Mouse (Mus musculus) myocyte (in vitro differentiated cells): ENCODE measurements around the gene Tbxas1. TPM values are rescaled to one million over a fixed set of nuclear protein-coding genes. Genes with fewer than 3 reads are reported as not detected.

Experiments
- H3K27me3 ChIP-seq: one replicate; pipeline ENCODE4 v1.6.1; 2011; ENCODE audit not compliant: control insufficient read depth, insufficient read depth, insufficient read length
- H3K36me3 ChIP-seq: one replicate; pipeline ENCODE4 v1.6.1; 2011; ENCODE audit not compliant: control insufficient read depth, insufficient read depth
- H3K4me2 ChIP-seq: one replicate; pipeline ENCODE4 v1.6.1; 2011; ENCODE audit warnings: low read depth, control low read depth
- H3K4me3 ChIP-seq: one replicate; pipeline ENCODE4 v1.5.1; 2011; ENCODE audit warnings: mild to moderate bottlenecking, control low read depth, moderate library complexity
- H3K79me2 ChIP-seq: one replicate; pipeline ENCODE4 v1.6.1; 2011; ENCODE audit not compliant: control insufficient read depth, insufficient read depth
- H3ac ChIP-seq: one replicate; pipeline ENCODE4 v1.6.1; 2011; ENCODE audit not compliant: control insufficient read depth, insufficient read length
- CEBPB ChIP-seq: IDR thresholded peaks from 2 replicates; pipeline ENCODE4 v1.6.1; 2011; ENCODE audit warnings: mild to moderate bottlenecking, moderate library complexity; ENCODE audit not compliant: poor library complexity, insufficient read depth, severe bottlenecking
- E2F4 ChIP-seq: IDR thresholded peaks from one replicate; pipeline ENCODE4 v1.6.1; 2011; ENCODE audit warnings: mild to moderate bottlenecking, control low read depth, moderate library complexity; ENCODE audit not compliant: insufficient read depth
- MAX ChIP-seq: IDR thresholded peaks from one replicate; pipeline ENCODE4 v1.6.1; 2011; ENCODE audit warnings: low read depth, mild to moderate bottlenecking, control low read depth
- MYOD1 ChIP-seq, 3 experiments: IDR thresholded peaks; one replicate each; pipeline ENCODE4 v1.6.1; 2011; ENCODE audit warnings: control low read depth in 2 of 3, low read depth in 2 of 3, mild to moderate bottlenecking in 2 of 3, moderate library complexity in 1 of 3; ENCODE audit not compliant: insufficient read length in 2 of 3, control insufficient read depth in 1 of 3
- MYOG ChIP-seq, 3 experiments: IDR thresholded peaks; one replicate each; pipeline ENCODE4 v1.6.1; 2011; ENCODE audit warnings: control low read depth in 2 of 3, low read depth in 2 of 3, mild to moderate bottlenecking in 2 of 3; ENCODE audit not compliant: insufficient read length in 2 of 3, control insufficient read depth in 1 of 3, insufficient read depth in 1 of 3
- POLR2A ChIP-seq: IDR thresholded peaks from one replicate; pipeline ENCODE4 v1.6.1; 2011; ENCODE audit warnings: low read depth, mild to moderate bottlenecking, control low read depth, moderate library complexity; ENCODE audit not compliant: insufficient read length
- POLR2AphosphoS2 ChIP-seq: IDR thresholded peaks from one replicate; pipeline ENCODE4 v1.6.1; 2011; ENCODE audit warnings: low read depth, control low read depth; ENCODE audit not compliant: insufficient read length
- REST ChIP-seq: IDR thresholded peaks from one replicate; pipeline ENCODE4 v1.6.1; 2011; ENCODE audit warnings: mild to moderate bottlenecking, control low read depth, moderate library complexity; ENCODE audit not compliant: insufficient read depth, insufficient read length
- SRF ChIP-seq: IDR thresholded peaks from one replicate; pipeline ENCODE4 v1.6.1; 2011; ENCODE audit warnings: low read depth; ENCODE audit not compliant: control insufficient read depth, insufficient read length
- TCF12 ChIP-seq: IDR thresholded peaks from one replicate; pipeline ENCODE4 v1.6.1; 2011; ENCODE audit warnings: mild to moderate bottlenecking, control low read depth; ENCODE audit not compliant: poor library complexity, insufficient read depth, severe bottlenecking
- TCF3 ChIP-seq: IDR thresholded peaks from one replicate; pipeline ENCODE4 v1.6.1; 2011; ENCODE audit warnings: low read depth, control low read depth; ENCODE audit not compliant: insufficient read length
- USF1 ChIP-seq: IDR thresholded peaks from one replicate; pipeline ENCODE4 v1.6.1; 2011; ENCODE audit warnings: low read depth, mild to moderate bottlenecking, control low read depth, moderate library complexity
- polyA plus RNA-seq: library from polyadenylated mRNA; unstranded; fragments of >200 nt; fragmentation: generic; extraction: Trizol; gene quantifications from one replicate; pipeline ENCODE4 v1.2.1, GENCODE M21; 2012; ENCODE audit warnings: missing spikeins

Tbxas1 gene
- polyA plus RNA-seq, 1 experiment, result not detected

GRCm38 (mm10) chr6:39007223-39007622 lies 132.0 kb downstream of the Tbxas1 start:
- Histone ChIP-seq H3ac (no peak overlapping the region), H3K4me2 (no peak overlapping the region), H3K36me3 (no peaks in the 10 kb centered on the region), H3K79me2 (no peaks in the 10 kb centered on the region), H3K27me3 (no peaks in the 10 kb centered on the region), H3K4me3 (no peak overlapping the region)
- TF ChIP-seq MAX, result no peak
- TF ChIP-seq POLR2A, result no peak
- no peak for TF ChIP-seq TCF3
- TF ChIP-seq POLR2AphosphoS2, result no peak
- TF ChIP-seq MYOD1 (IDR thresholded peaks at IDR 0.05; ENCODE audit: control insufficient read depth in 1 of 3, insufficient read length in 2 of 3, low read depth in 2 of 3), result no peak
- TF ChIP-seq REST, result no peak

GRCm38 (mm10) chr6:39008116-39008515 lies 132.9 kb downstream of the Tbxas1 start:
- Histone ChIP-seq H3ac (no peak overlapping the region), H3K4me2 (no peak overlapping the region), H3K36me3 (no peaks in the 10 kb centered on the region), H3K79me2 (no peaks in the 10 kb centered on the region), H3K27me3 (no peaks in the 10 kb centered on the region), H3K4me3 (no peak overlapping the region)
- TF ChIP-seq REST (no peak), TCF12 (no peak), POLR2AphosphoS2 (no peak), MAX (no peak), POLR2A (no peak), MYOD1 (IDR thresholded peaks at IDR 0.05; ENCODE audit: control insufficient read depth in 1 of 3, insufficient read length in 2 of 3, low read depth in 2 of 3) (no peak), MYOG (IDR thresholded peaks at IDR 0.05; ENCODE audit: control insufficient read depth in 1 of 3, insufficient read depth in 1 of 3, insufficient read length in 2 of 3, low read depth in 2 of 3) (no peak), USF1 (no peak)

DNA sequence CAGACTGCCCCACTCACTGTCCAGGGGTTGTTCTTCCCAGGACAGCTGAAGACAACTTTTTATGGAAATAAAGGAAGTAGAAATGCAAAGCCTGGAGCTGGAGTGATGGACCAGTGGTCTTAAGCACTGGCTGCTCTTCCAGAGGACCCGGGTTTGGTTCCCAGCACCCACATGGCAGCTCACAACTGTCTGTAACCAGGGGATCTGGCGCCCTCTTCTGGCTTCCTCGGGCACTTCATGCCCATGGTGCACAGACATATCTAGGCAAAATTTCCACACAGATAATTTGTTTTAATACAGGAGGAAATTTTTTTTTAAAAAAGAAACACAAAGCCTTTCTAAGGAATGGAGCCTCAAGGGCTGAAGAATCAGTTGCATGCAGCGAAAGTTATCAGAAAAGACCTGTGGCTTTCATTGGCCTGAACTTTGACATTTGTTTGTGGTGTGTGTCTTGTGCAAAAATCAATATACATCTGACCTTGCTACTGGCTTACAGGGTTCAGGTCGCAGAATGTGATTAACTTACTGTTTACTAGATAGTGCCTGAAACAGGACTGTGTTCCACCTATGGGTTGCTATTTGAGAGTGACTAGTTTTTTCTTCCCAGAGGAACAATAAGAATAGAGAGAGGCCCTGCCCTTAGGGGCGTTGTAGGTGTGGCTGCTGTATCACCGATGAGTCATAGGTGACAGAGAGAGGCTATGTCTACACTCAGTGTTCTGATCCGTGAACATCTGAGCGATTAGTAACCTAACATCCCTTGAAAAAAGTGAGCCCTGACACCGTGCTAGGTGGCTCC lies 138.0 kb downstream of the Tbxas1 start:
- Histone ChIP-seq H3K4me2 (peak overlapping the region; percentile 8), H3K27me3 (no peaks in the 10 kb centered on the region), H3K36me3 (no peaks in the 10 kb centered on the region), H3ac (no peak overlapping the region), H3K4me3 (no peak overlapping the region), H3K79me2 (no peaks in the 10 kb centered on the region)
- TF ChIP-seq MAX, result no peak
- no peak for TF ChIP-seq TCF12
- TF ChIP-seq E2F4, result no peak
- no peak for TF ChIP-seq USF1
- no peak for TF ChIP-seq CEBPB
- TF ChIP-seq MYOG (IDR thresholded peaks at IDR 0.05; ENCODE audit: control insufficient read depth in 1 of 3, insufficient read depth in 1 of 3, insufficient read length in 2 of 3, low read depth in 2 of 3), result no peak
- no peak for TF ChIP-seq TCF3
- TF ChIP-seq POLR2A, result no peak
- TF ChIP-seq MYOD1 (IDR thresholded peaks at IDR 0.05; ENCODE audit: control insufficient read depth in 1 of 3, insufficient read length in 2 of 3, low read depth in 2 of 3), result no peak

- H3K79me2 ChIP-seq, result no peaks in the 10 kb centered on the region
- no peak overlapping the region for H3ac ChIP-seq
- H3K4me2 ChIP-seq, result peak overlapping the region; percentile 25
- no peak overlapping the region for H3K4me3 ChIP-seq
- H3K27me3 ChIP-seq, result no peaks in the 10 kb centered on the region
- TF ChIP-seq USF1 (no peak), SRF (no peak)
- H3K36me3 ChIP-seq, result no peaks in the 10 kb centered on the region
Observed at GRCm38 (mm10) chr6:39017942-39018341, 142.7 kb downstream of the Tbxas1 start.

- no peaks in the 10 kb centered on the region for H3K79me2 ChIP-seq
- no peaks in the 10 kb centered on the region for H3K36me3 ChIP-seq
- no peaks in the 10 kb centered on the region for H3K27me3 ChIP-seq
- TF ChIP-seq MYOD1 (IDR thresholded peaks at IDR 0.05; ENCODE audit: control insufficient read depth in 1 of 3, insufficient read length in 2 of 3, low read depth in 2 of 3) (no peak), TCF12 (no peak), POLR2AphosphoS2 (no peak), TCF3 (no peak), E2F4 (no peak), POLR2A (no peak), MAX (no peak), USF1 (no peak), CEBPB (no peak), REST (no peak), SRF (no peak), MYOG (IDR thresholded peaks at IDR 0.05; ENCODE audit: control insufficient read depth in 1 of 3, insufficient read depth in 1 of 3, insufficient read length in 2 of 3, low read depth in 2 of 3) (no peak)
- no peak overlapping the region for H3ac ChIP-seq
- no peak overlapping the region for H3K4me2 ChIP-seq
- no peak overlapping the region for H3K4me3 ChIP-seq
Observed at GRCm38 (mm10) chr6:39018805-39019204, 143.6 kb downstream of the Tbxas1 start.
